Mouse (Mus musculus): ENCODE results near the gene A3galt2. TPM values are rescaled to one million over a fixed set of nuclear protein-coding genes. Genes with fewer than 3 reads are reported as not detected.

Gene A3galt2
- total RNA-seq, 2 experiments from 2014 or later, result 1.1 to 1.3 TPM

DNA sequence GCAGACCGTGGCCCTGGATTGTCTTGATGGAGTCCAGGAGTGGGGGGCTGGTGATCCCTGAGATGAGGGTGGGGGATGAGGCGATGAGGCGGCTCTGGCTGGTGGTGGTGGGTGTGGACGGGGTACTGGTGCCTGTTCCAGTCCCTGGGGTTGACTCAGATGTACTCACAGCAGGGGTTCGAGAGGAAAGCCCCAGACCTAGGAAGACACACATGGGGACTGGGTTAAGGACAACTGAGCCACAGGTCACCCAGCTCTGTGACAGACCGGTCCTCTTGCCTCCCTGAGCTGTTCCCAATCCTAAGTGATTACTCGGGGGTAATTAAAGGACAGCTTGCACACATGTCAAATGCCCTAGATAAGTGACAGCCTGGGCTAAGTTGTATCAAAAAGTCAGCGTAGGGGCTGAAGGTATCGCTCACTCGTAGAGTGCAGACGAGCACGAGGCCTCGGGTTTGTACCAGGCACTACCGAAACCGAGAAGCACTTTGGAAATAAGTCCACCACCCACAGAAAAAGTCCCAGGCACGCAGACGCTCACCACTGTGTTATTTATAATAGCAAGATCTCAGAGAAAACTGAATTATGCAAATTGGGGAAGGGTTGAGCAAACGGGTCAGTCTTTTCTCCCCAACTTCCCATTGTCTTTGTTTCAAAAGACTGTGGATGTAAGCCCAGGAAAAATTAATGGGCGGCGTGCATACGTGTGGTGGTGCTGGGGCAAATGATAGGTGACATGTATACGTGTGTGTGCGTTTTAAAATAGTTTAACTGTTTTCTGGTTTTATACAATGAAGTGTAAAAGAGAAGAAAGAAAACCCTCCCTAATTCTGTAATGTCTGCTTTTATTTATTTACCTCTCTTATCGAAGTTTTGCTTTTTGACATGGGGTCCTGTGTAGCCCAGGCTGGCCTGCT lies 32.1 kb downstream of the A3galt2 start:
- intact Hi-C loops (cut with DNase I), result no loop called here
- no peak for DNase-seq

DNA sequence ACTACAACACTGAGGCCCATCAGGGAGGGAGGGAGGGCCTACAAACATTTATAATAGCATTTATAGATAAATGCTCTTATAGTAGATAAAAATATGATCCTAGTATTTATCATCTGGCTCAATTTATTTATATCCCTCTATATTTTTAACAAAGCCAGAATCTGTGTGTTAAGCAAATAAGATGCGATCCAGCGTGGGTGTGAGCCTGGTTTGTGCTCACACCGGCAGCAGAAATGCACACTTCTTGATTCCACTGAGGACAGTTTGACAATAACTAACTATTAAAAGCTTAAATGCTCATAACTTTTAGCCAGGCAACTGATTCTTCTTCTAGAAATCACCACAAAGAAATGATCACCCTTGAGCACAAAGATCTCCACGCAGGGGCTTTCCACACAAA lies 32.9 kb downstream of the A3galt2 start:
- intact Hi-C loops (cut with DNase I), result no loop called here
- DNase-seq, result no peak

DNA sequence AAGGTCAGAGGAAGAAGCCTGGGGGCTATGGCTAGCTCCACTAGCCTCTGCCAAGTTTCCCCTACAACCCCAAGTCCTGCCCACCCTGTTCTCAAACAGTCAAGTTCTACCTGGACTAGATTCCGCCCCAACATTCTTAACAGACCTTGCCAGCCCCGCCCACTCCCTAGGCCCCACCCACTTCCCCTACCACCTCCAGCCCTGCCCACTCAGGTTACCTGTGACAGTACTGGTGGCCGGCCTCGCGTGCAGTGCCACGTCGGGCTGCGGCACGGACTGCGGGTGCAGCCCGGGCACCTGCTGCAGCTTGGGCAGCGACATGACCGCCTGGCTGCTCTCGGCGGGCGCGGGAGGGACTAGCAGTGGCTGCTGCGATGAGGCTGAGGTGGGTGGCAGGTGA lies 34.5 kb downstream of the A3galt2 start:
- intact Hi-C loops (cut with DNase I), result no loop called here
- no peak for DNase-seq

DNA sequence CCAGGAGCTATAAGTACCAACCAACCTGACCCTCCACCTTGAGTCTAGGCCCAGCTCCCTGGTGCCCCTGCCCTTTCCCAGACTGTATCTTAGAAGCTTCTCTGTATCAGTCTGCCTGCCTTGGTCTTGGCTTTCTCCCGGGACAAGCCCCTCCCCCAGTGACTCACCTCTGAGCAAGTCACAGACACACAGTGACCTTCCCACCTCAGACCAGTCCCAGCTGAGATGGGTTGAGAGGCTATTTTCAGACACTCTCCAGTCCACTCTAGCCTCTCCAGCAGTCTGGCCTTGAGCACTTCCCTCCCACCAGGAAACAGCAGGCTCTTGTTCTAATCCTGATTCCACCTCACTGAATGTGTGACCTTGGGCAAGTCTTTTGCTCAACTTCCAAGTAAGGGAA lies 38.5 kb downstream of the A3galt2 start:
- intact Hi-C loops (cut with DNase I), result no loop called here
- DNase-seq, result no peak

DNA sequence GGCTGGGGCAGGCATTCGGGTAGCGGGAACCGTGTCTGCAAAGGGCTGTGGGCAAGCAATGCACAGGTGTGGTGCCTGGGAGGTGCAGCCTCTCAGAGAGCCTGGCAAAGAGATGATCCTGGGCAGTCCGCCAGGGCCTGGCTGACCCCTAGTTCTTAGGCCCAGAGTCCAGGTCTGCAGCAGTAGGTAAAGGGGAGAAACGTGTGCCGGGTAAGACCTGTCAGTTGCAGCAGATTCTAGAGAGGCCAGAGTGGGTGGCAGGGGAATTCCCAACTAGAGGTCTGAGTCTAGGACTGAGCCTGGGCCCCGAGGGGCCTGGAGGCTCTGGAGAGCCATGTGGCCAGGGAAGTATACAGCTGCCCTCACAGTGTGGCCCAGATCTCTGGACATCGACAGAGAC lies 39.0 kb downstream of the A3galt2 start:
- intact Hi-C loops (cut with DNase I), result no loop called here
- no peak for DNase-seq

DNA sequence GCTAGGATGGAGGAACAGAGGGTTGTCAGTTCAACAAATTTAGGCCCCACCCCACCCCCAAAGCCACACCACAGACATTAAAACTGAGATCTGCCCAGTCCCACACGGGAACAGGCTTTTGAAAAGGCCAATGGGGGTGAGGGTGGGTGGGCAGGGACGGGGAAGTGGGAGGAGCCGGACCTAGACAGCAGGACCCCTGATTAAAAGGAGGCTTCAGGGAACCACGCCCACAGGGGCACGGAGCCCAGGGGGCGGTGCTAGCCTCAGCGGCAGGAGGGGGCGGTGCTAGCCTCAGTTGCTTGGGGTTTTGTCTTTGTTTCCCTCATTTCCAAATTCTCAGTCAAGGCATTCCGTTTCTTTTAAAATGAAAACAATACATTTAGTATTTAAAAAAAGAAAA lies 40.4 kb downstream of the A3galt2 start:
- DNase-seq, result peak; percentile 68
- intact Hi-C loops (cut with DNase I), result no loop called here

DNA sequence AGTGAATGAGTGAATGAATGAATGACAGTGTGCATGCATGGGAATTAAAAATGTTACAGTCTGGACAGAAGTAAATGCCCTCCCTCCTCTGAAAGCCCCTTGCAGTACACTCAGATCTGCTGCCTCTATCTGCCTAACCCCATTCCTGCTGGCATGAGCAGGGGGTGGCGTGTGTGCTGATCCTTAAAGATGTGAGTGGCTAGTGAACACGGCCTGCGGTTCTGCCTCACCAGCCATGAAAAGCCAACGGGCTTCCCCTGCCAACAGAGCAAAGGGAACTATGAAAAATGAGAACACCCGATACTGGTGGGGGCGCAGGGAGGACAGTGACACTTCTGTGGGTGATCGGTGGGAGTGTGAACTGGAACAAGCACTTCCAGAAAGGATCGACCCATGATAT lies 41.6 kb downstream of the A3galt2 start:
- no peak for DNase-seq
- intact Hi-C loops (cut with DNase I), result no loop called here

DNA sequence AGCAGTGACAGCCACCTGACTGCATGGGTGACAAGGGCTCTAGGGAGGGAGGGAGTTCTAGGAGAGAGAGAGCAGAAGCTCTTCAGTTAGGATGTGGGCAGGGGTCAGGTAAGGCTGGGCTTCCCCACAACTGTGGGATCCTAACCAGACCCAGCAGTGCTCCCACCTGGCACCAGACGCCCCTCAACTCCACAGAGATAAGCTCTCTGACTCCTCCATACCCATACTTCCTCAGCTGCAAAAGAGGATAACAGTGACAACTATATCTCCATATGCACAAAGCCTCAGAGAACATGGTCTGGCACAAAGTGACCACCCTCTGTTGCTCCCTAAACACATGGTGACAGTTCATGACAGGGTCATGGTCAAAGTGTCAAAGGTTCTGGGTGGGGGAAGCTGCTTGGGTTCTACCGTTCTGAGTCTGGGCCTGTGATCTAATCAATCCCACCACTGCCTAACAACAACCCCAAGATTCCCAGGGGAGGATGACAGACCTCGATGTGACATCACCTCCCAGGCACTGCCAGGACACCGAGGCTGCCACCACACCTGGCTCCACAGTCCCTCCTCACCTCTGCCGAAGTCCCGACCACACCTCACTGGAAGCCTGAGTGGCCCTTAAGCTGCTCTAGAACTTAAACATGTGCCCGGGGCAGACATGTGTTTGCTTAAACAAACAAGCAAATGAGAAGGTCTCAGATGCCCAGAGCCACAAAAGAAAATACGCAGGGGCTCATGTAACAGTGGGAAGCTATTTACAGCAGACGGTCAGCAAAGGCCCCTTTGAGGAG lies 46.7 kb downstream of the A3galt2 start:
- intact Hi-C loops (cut with DNase I), result no loop called here

DNA sequence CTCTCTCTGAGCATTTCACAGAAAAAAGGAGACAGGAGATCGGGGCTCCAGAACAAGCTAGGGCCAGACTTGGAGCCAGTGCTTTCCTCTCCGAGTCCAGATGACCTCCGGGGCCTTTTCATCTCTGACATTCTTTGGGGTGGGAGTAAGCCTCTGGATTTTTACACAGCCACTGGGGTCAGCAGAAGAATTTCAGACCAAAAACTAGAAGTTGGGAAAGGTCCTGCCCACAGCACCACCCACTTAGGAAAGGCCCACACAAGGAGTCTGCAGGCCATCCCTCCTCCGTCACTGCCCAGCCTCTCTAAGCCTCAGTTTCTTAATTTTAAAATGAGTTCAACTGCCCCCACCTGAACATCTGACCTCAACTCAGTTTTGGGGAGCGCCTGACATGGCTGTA lies 48.4 kb downstream of the A3galt2 start:
- no peak for DNase-seq
- intact Hi-C loops (cut with DNase I), result no loop called here

More for the DNA sequence above, 46.7 kb downstream of the A3galt2 start:
- DNase-seq, result no peak

DNA sequence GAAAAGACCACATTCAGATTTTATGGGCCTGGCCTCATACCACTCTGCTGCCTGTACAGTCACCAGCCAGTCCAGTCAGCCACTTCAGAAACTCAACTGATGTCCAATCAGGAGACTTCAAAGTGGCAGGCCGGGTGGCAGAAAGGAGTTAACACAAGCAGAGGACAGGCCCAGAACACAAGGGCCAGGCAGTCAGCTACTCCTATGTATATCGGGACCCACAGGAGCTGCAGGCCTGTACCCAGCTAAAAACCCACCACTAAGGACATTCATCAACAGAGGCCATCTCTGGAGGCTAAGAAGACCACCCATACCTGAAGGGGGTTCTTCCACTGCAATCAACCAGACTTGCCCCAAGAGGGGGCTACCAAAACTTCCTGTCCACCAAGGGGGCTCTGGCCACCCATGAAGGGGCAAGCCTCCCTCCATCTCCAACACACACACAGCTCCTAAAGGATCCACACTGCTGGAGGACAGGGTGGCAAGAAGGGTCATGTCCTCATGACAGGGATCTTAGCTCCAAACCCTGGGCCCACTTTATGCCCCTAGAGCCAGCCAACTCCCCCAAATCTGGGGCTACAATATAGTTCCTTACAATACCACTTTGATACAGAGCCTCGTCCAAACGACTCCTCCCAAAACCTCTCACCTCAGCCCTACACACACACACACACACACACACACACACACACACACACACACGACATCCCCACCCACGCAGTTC lies 49.4 kb downstream of the A3galt2 start:
- intact Hi-C loops (cut with DNase I), result no loop called here
- no peak for DNase-seq

DNA sequence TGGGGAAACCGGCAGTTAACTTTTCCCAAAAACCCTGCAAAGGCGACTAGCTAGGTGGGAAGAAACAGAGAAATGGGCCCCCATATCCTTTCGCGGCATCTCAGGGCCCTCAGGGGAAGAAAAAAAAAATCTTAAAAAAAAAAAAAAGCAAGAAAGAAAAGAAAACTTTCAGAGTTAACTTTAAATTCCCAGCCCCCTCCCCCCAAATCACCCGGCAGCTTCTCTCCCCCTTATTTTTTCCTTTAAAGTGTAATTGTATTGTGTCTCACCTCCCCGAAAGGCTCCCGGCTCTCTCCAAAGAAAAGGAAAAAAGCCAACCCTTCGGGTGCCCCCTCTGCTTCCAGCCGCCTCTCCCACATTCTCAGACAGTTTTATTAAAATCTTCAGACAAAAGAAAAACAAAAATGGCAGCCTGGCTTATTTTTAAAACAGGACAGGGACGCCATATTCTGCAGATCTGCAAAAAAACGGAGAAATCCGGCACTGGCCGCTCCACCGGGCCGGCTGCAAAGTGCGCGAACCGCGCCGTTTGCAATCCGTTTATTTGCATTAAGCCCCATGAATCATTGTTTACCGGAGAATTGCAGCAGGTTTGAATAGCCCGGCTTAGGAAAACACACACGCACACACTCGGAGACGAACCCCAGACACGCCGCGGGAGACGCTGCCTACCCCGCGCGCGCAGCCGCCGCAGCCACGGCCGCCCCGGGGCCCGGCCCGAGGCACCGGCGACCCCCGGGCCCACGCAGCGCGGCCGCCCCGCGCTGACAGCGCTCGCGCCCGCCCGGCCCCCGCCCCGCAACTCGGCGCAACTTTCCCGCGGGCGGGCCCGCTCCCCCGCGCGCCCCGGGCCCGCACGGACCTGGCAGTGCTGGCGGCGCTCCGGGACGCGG lies 50.2 kb downstream of the A3galt2 start:
- DNase-seq, result no peak
- intact Hi-C loops (cut with DNase I), result no loop called here

DNA sequence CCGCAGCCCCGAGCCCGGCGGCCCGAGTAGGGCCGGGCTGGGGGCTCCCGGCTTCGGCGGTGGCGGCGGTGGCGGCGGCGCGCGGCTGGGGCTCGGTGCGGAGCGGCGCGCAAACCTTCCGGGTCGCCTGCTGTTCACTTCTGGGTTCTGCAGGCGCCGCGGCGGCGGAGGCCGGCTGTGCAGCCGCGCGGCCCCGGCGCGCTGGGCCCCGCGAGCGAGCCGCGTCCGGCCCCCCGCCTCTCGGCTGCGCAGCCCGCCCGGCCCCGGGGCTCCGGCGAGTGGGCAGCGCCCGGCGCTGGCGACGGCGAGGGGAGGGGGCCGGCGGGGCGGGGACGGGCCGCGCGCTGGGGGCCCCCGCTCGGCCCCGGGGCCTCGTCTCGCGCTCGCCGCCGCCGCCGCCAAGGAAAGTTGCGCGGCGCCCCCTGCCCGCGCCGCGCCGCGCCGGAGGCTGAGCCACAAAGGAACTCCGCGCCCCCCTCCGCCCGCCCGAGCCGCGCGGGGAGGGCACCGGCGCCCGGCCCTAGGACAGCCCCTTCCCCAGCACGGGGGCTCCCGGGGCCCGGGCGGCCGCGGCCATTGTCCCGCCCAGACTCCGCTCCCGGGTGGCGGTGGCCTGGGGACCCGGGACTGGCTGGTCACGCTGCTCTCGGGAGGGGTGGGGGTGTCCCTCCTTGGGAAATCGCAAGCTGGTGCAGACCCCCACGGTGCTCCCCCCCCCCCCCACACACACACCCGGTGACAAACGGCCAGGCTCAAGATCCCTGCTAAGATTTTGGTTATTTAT lies 51.1 kb downstream of the A3galt2 start, which contains the start of gene Zfp362:
Zfp362 (minus strand) TSS at position 3 of the 784 bp plus-strand sequence.
- intact Hi-C loops (cut with DNase I), result no loop called here
- DNase-seq, result peak; percentile 60

DNA sequence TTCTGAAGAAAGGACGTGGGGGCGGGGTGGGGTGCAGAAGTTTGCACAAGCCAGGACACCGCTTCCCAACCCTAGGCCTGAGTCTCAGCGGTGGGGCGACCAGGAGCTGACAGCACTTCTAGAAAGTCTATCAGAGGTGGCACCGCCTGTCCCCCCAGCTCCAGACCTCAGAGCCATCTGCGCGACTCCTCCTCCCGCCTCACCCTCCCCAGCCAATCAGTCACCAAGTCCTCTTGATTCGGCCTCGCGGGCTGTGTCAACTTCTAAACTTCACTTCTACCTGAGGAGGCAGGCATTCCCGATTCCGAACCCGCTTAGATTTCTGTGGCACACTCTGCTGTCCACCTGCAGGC lies 51.6 kb downstream of the A3galt2 start:
- peak; percentile 72 for DNase-seq
- intact Hi-C loops (cut with DNase I), result no loop called here

DNA sequence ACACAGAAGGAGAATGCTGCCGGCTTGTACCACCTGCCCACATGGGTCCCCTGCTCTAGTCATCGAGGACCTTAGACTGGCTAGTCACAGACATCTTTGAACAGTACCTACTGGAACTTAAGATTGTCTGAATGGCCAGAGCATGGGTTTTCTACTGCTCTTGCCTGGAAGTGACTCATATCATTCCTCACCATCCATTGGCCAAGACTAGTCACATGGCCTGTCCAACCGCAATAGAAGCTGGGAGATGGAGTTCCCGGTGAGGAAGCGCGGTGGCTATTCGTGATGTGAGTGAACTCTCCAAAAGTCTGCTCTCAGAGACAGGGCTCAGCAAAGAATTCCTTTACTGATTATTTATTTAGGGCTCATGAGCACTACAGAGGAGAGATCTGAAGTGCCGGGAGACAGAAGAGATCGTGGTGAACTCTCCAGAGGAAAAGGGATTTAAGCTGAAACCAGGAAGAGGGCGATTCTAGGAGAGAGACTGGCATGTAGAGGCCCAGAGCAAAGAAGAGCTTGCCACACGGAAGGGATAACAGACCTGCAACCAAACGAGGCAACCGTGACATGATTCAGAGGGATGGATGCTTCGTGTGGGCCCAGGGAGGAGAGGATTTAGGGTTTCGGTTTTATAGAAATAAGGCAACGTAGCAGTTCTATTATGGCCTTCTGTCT lies 56.4 kb downstream of the A3galt2 start:
- DNase-seq, result peak; percentile 75
- intact Hi-C loops (cut with DNase I), result no loop called here

DNA sequence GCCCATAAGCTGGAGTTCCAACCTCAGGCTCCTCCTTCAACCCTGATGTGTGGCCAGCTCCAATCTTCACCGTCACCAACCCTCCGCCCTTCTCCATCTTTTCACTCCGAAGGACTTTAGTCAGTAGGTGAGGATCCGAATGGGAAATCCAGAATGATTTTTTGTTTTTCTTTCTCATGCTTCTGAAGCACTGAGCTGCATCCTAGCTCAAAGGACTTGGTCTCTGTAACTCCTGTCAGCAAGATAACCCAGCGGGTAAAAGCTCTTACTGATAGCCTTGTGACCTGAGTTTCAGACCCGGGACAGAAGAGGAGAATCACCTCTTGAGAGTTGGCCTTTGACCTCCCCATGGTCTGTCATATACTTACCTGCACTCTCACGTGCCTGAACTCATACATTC lies 61.8 kb downstream of the A3galt2 start:
- intact Hi-C loops (cut with DNase I), result no loop called here
- DNase-seq, result no peak

Measured in left cerebral cortex, postnatal 4 days (tissue).